Mouse (Mus musculus): ENCODE results near the gene Cntn6. TPM values are rescaled to one million over a fixed set of nuclear protein-coding genes. Genes with fewer than 3 reads are reported as not detected.

The Cntn6 gene
- polyA plus RNA-seq, 1 experiment, result not detected

GRCm38 (mm10) chr6:104734256-104734655 is 241.7 kb downstream of the Cntn6 start:
- no peaks in the 10 kb centered on the region for H3K9me3 ChIP-seq
- no peaks in the 10 kb centered on the region for H3K36me3 ChIP-seq (replicated peaks; ENCODE audit: low read length)
- no peaks in the 10 kb centered on the region for H3K27me3 ChIP-seq (replicated peaks)
- no peak overlapping the region for H3K4me3 ChIP-seq (replicated peaks)
- TF ChIP-seq FLI1 (IDR thresholded peaks at IDR 0.05; ENCODE audit: low read length), result no peak
- no peak for TF ChIP-seq GATA1 (IDR thresholded peaks at IDR 0.05; ENCODE audit: borderline replicate concordance, low read length)
- H3K4me1 ChIP-seq, result no peaks in the 10 kb centered on the region

GRCm38 (mm10) chr6:104738999-104739398 is 246.4 kb downstream of the Cntn6 start:
- TF ChIP-seq GATA1 (IDR thresholded peaks at IDR 0.05; ENCODE audit: borderline replicate concordance, low read length), result no peak
- no peak for TF ChIP-seq FLI1 (IDR thresholded peaks at IDR 0.05; ENCODE audit: low read length)

GRCm38 (mm10) chr6:104758125-104758524 is 265.5 kb downstream of the Cntn6 start:
- no peaks in the 10 kb centered on the region for H3K27me3 ChIP-seq (replicated peaks)
- TF ChIP-seq FLI1 (IDR thresholded peaks at IDR 0.05; ENCODE audit: low read length) (no peak), GATA1 (IDR thresholded peaks at IDR 0.05; ENCODE audit: borderline replicate concordance, low read length) (no peak)
- H3K36me3 ChIP-seq (replicated peaks; ENCODE audit: low read length), result no peaks in the 10 kb centered on the region
- H3K4me1 ChIP-seq, result no peaks in the 10 kb centered on the region
- no peak overlapping the region for H3K4me3 ChIP-seq (replicated peaks)
- no peaks in the 10 kb centered on the region for H3K9me3 ChIP-seq

More at GRCm38 (mm10) chr6:104738999-104739398, 246.4 kb downstream of the Cntn6 start:
- Histone ChIP-seq H3K9me3 (no peaks in the 10 kb centered on the region), H3K4me3 (replicated peaks) (no peak overlapping the region), H3K36me3 (replicated peaks; ENCODE audit: low read length) (no peaks in the 10 kb centered on the region), H3K4me1 (no peaks in the 10 kb centered on the region), H3K27me3 (replicated peaks) (no peaks in the 10 kb centered on the region)

DNA sequence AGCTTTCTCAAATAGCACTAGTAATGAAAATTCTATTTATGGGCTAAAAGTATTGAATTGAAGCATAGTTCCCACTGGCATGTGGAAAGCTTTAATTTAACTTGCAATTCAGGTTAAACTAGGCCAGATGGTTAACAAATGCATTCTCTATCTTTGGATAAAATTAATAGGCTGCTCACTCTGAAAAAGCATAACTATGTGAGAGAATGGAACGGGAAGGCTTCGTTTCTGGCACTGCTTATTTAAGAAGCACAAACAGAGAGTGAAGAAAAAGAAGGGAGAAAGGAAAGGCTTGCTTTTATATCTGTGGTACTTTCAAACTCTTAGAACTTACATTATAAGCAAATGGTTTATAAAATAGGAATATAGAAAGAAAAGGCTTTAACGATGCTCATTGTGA is 268.6 kb downstream of the Cntn6 start:
- Histone ChIP-seq H3K4me3 (replicated peaks) (no peak overlapping the region), H3K36me3 (replicated peaks; ENCODE audit: low read length) (no peaks in the 10 kb centered on the region), H3K4me1 (no peaks in the 10 kb centered on the region), H3K9me3 (no peaks in the 10 kb centered on the region), H3K27me3 (replicated peaks) (no peaks in the 10 kb centered on the region)
- no peak for TF ChIP-seq GATA1 (IDR thresholded peaks at IDR 0.05; ENCODE audit: borderline replicate concordance, low read length)

GRCm38 (mm10) chr6:104783891-104784290 is 291.3 kb downstream of the Cntn6 start:
- Histone ChIP-seq H3K4me3 (replicated peaks) (no peak overlapping the region), H3K4me1 (no peaks in the 10 kb centered on the region), H3K9me3 (peaks cover 12% of the 10 kb centered on the region), H3K27me3 (replicated peaks) (no peaks in the 10 kb centered on the region), H3K36me3 (replicated peaks; ENCODE audit: low read length) (no peaks in the 10 kb centered on the region)
- no peak for TF ChIP-seq GATA1 (IDR thresholded peaks at IDR 0.05; ENCODE audit: borderline replicate concordance, low read length)
- TF ChIP-seq FLI1 (IDR thresholded peaks at IDR 0.05; ENCODE audit: low read length), result no peak

- Histone ChIP-seq H3K4me1 (no peaks in the 10 kb centered on the region), H3K4me3 (replicated peaks) (no peak overlapping the region), H3K9me3 (peaks cover 12% of the 10 kb centered on the region), H3K27me3 (replicated peaks) (no peaks in the 10 kb centered on the region), H3K36me3 (replicated peaks; ENCODE audit: low read length) (no peaks in the 10 kb centered on the region)
- TF ChIP-seq FLI1 (IDR thresholded peaks at IDR 0.05; ENCODE audit: low read length) (no peak), GATA1 (IDR thresholded peaks at IDR 0.05; ENCODE audit: borderline replicate concordance, low read length) (no peak)
These were observed 294.9 kb downstream of the Cntn6 start for GRCm38 (mm10) chr6:104787502-104787901.

DNA sequence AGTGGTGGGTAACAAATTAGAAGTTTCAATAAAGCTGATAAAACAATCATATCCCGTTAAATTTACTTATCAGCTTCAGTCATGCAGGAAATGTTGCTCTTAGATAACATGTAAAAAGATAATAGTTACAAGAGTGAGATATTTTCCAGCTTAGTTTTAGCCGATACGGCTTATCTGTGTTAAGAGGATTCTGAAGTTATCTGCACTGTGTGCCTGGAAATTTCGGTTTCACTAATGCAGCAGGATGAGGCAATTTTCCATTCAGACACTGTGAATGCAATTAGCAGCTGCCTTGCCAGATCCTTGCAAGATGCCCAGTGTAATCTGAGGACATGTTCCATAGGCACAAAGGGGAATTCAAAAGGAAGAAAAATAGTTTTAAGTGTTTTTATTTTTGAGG is 315.9 kb downstream of the Cntn6 start:
- no peak overlapping the region for H3K4me3 ChIP-seq (replicated peaks)
- no peaks in the 10 kb centered on the region for H3K9me3 ChIP-seq
- no peaks in the 10 kb centered on the region for H3K27me3 ChIP-seq (replicated peaks)
- no peak for TF ChIP-seq FLI1 (IDR thresholded peaks at IDR 0.05; ENCODE audit: low read length)
- no peak for TF ChIP-seq GATA1 (IDR thresholded peaks at IDR 0.05; ENCODE audit: borderline replicate concordance, low read length)
- no peaks in the 10 kb centered on the region for H3K4me1 ChIP-seq
- no peaks in the 10 kb centered on the region for H3K36me3 ChIP-seq (replicated peaks; ENCODE audit: low read length)

DNA sequence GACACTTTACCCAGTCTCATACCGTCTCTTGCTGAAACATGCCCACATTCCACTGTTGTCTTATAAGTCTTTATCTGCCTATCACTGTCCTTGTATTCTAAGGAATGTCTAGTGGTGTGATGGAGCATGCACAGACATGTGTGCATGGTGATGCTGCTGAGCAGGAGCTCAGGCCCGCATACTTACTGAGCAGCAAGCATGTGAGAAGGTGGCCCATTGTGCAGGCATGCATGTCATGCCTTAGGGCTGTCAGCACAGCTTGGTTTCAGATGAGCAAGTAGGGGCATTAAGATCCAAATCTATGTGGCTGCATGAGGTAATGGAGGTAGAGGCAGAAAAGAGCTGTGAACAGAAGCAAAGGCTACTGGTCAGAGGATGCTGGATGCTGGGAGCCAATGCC is 323.0 kb downstream of the Cntn6 start:
- H3K27me3 ChIP-seq (replicated peaks), result no peaks in the 10 kb centered on the region
- no peak overlapping the region for H3K4me3 ChIP-seq (replicated peaks)
- TF ChIP-seq FLI1 (IDR thresholded peaks at IDR 0.05; ENCODE audit: low read length), result no peak
- TF ChIP-seq GATA1 (IDR thresholded peaks at IDR 0.05; ENCODE audit: borderline replicate concordance, low read length), result no peak
- no peaks in the 10 kb centered on the region for H3K4me1 ChIP-seq
- no peaks in the 10 kb centered on the region for H3K36me3 ChIP-seq (replicated peaks; ENCODE audit: low read length)
- 0 out of 2 replicates have a peak, but pooled peaks cover 4% of the 10 kb centered on the region for H3K9me3 ChIP-seq

DNA sequence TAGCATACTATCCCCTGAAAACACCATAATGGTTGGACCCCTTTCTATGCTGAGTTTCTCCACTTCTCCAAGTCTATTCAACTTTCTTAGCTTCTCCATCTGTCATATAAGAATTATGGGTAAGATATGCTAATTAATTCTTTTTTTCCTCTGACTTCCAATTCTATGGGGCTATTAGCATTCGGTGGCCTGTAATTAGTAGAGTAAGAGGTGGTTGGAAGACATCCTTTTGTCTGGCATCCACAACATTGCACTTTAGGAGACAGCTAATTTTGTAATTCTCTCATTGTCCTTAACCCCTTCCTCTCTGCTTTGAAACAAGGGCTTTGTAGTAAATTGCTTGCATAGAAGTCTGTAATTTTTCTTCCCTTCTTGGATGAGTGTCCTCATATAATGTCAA is 387.1 kb downstream of the Cntn6 start:
- H3K4me1 ChIP-seq, result no peaks in the 10 kb centered on the region
- no peak overlapping the region for H3K4me3 ChIP-seq (replicated peaks)
- H3K36me3 ChIP-seq (replicated peaks; ENCODE audit: low read length), result no peaks in the 10 kb centered on the region
- H3K9me3 ChIP-seq, result no peaks in the 10 kb centered on the region
- no peak for TF ChIP-seq FLI1 (IDR thresholded peaks at IDR 0.05; ENCODE audit: low read length)
- TF ChIP-seq GATA1 (IDR thresholded peaks at IDR 0.05; ENCODE audit: borderline replicate concordance, low read length), result no peak
- H3K27me3 ChIP-seq (replicated peaks), result no peaks in the 10 kb centered on the region

GRCm38 (mm10) chr6:104884021-104884420 is 391.4 kb downstream of the Cntn6 start:
- Histone ChIP-seq H3K4me1 (no peaks in the 10 kb centered on the region), H3K27me3 (replicated peaks) (no peaks in the 10 kb centered on the region), H3K36me3 (replicated peaks; ENCODE audit: low read length) (no peaks in the 10 kb centered on the region), H3K4me3 (replicated peaks) (no peak overlapping the region), H3K9me3 (no peaks in the 10 kb centered on the region)
- no peak for TF ChIP-seq FLI1 (IDR thresholded peaks at IDR 0.05; ENCODE audit: low read length)
- TF ChIP-seq GATA1 (IDR thresholded peaks at IDR 0.05; ENCODE audit: borderline replicate concordance, low read length), result no peak

- no peak for TF ChIP-seq GATA1 (IDR thresholded peaks at IDR 0.05; ENCODE audit: borderline replicate concordance, low read length)
- no peak for TF ChIP-seq FLI1 (IDR thresholded peaks at IDR 0.05; ENCODE audit: low read length)
- no peak overlapping the region for H3K4me3 ChIP-seq (replicated peaks)
These were observed 393.2 kb downstream of the Cntn6 start for GRCm38 (mm10) chr6:104885829-104886228.

More at GRCm38 (mm10) chr6:104885829-104886228, 393.2 kb downstream of the Cntn6 start:
- Histone ChIP-seq H3K4me1 (no peaks in the 10 kb centered on the region), H3K27me3 (replicated peaks) (no peaks in the 10 kb centered on the region), H3K36me3 (replicated peaks; ENCODE audit: low read length) (no peaks in the 10 kb centered on the region), H3K9me3 (no peaks in the 10 kb centered on the region)

All from megakaryocyte, embryonic 14.5 days (primary cell).